Mouse (Mus musculus) cerebellum, adult 18-20 months (tissue): Measurements from ENCODE around the gene Hemgn.

ENCODE experiments used
- DNase-seq, 2 experiments: peaks; one replicate each; pipeline ENCODE4 v3.0.0; 2021

The Hemgn gene

DNA sequence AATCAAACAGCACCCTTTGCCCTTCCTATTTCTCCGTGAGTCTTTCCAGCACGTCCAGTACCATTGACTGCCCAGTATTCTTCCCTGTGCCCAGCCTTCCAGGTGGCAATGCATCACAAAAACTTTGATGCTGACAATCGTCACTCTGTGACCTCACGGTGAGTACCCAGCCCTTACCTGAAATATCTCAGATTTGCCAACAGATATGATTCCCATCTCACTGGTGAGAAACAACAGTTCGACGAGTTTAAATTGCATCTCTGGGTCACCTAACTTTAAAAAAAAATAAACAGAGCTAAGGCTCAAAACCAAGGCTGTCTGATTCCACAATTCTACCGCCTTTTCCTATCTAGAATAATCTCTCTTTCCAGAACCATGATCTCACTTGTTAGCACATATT, at the start of gene Hemgn:
Gene Hemgn, minus strand, starts transcription at position 101 of the 400 bp plus-strand sequence.
- no peak for DNase-seq

DNA sequence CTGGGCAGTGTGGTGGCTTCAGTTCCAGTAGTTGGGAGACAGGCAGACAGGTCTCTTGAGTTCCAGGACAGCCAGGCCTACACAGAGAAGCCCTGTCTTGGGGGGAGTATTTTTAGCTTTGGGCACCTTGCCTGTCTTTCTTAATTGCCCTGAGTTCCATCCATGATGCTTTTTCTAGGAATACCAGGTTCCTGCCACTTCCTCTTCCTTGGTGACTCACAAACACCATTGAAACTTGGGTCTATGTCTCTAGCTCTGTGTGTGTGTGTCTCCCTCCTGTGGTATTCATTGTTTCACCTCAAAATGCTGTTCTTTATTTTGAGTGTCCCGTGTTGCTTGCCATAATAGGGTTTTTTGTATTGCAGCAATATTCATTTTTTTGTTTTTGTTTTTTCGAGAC, 45.1 kb upstream of the Hemgn start:
- no peak for DNase-seq

DNA sequence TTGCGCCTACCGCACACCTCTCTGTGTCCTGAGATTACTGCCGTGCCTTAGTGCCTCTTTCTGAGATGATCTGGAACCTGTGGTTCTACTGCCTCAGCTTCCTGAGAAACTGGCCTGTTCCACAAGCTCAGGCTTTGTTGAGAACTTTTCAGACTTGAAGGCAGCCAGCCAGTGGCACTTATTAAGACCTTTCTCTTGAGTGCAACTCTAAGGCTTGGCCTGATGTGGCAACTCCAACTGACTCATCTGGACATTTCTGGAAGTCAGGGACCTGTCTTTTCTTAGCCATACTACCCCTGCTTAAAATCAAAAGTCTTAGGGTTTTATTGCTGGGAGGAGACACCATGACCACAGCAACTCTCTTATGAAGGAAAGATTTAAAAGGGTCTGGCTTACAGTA, 43.9 kb upstream of the Hemgn start:
- no peak for DNase-seq

DNA sequence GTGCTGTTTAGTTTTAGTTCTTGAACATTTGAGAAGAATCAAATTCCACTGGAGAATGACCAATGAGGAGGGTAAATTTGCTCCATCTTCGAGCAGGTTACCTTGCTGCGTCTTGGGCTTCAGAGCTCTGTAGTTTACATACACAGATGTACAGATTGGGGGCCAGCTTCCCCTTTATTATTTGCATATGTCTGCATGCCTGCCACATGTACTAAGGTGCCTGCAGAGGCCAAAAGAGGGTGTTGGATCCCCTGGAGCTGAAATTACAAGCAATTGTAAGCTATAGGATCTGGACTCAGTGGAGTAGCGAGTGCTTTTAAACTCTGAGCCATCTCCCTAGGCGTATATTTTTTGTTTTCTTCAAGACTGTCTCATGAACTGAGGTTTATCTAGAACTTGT, 43.5 kb upstream of the Hemgn start:
- DNase-seq = no peak

DNA sequence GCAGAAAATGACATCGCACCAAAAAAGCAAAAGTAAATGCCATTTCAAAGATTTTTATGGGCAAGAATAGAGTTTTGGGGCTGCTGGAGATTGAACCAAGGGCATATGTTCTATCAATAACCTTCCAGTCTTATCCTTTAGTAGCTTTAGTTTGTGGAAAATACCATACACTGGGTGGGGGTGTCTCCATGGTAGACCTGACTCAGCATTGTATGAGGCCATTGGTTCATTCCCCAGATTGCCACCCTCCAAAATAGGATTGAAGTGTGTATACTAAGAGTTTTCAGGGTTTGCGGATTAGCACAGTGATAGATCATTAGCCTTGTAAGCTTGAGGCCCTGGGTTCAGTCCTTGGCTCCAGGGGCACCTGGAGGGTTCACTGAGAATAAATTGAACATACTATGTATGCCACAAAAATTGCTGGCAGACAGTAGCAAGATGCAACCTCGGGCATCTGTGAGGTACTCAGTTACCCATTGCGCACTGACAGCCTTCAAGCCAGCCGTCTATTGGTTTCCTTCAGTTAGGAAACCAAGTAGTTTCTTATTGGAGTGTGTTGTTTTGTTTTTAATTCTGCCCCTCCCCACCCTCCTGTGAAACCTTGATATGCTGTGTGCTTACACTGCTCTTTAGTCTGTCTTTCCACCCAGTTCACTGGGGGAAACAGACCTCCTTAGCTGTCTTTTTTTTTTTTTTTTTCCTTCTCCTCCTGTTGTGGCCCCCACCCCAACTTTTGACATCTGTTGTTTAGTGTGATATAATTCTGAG, 41.0 kb upstream of the Hemgn start:
- DNase-seq = no peak

DNA sequence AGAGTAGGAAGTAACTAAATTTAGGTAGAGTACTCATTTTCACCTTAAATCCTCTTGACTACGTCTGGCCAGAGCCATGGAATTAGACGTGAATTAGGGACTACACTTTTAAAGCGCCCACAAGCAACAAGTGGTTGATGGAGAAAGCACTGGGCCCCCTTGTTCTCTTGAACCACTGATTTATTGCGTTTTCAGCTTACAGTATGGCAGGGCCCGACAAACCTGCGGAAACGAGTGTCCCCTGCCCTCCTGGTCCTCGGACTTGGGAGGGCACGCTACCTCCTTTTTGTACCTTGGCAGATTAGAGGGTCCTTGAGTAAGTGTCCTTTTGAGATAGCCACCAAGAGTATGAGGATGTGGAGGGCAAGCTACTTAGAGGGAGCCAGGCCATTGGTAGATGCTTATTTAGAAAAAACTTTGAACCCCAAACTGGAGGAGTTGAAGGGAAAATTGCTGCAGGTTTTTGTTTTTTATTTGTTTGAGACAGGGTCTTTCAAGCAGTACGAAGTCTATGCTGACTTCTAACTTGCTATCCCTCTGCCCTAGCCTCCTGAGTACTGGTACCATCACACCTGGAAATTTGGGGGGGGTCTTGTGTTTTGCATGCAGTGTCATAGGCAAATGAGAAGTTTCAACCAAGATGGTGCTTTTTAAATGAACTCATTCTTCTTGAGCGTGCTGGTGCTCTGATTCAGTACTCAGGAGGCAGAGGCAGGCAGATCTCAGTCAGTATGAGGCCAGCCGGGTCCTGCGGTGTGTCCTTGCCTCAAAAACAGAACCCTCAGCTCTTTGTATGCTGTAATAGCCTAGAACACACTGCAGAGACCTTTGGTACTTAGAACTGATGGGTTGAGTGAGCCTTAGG, 39.8 kb upstream of the Hemgn start:
- DNase-seq = peak in 1 of 2 experiments; percentile 21

DNA sequence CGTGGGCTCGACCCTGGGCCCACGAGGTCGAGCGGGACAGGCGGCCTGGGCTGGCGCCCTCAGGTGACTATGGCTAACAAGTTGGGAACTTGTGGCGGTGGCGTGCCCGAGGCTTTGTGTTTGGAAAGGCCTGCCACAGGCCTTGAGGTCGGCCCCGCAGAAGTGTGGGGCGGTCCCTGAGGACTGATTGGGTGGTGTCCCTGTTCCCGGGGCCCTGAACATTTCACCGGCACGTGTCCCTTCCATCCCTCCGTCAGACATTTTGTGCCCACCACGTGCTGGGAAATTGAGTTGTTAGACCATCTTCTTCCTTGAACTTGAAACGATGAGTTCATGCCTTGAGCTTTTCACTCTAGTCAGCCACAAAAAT, 39.2 kb upstream of the Hemgn start:
- peak in 1 of 2 experiments; percentile 40 for DNase-seq

DNA sequence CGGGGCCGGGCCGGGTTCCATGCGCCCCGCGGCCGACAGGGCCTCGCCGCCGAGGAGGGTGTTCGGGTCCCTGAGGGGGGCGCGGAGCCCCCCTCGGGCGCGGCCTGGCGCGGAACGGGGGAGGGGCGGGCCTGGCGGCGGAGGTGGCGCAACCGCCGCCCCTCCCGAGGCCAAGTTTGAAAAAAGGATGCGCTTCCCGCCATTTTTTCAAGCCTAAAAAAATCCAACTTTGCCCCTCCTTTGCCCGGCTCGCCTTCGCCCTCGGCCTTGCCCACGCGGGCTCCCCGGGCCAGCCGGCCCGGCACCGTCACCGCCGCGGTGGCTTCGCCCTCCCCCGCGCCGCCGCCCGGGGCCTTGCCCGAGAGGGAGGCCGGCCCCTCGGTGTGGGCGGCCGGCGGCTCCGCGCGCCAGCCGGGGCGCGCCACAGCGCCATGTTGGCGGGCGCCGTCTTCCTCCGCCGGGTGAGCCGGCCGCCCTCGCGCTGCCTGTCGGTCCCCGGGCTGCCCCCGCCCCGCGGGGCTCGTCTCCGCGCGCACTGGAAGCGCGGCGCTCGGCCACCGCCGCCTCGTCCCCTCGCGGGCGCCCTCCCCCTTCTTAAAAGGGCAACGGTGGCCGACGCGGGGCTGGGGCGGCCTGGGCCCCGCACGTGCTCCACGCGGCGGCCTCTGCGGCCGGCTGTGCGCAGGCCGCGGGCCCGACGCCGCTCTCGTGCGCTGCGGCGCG, 38.6 kb upstream of the Hemgn start:
- peak; percentile 71 to 82 for DNase-seq

DNA sequence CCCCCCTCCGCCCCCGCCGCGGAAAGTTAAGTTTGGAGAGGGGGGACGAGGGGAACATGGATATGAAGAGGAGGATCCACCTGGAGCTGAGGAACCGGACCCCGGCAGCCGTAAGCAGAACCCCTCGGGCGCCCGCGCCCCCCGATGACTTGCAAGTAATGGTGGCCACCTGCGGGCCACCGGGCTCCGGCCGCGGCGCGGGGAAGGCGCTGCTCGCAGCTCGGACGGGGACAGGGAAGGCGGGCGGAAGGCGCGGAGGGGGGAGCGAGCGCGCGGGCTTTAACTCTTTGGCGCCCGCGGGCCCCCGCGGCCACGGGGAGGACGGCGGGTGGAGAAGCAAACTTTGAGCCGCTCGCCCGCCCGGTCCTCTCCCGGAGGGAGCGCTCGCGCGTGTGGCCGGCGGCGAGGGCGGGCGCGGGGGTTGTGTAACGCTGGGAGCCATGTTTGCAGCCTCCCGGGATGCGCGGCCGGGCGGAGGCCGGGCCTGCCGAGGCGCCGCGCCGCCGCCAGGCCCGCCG, 38.0 kb upstream of the Hemgn start:
- DNase-seq = peak; percentile 70 to 86

DNA sequence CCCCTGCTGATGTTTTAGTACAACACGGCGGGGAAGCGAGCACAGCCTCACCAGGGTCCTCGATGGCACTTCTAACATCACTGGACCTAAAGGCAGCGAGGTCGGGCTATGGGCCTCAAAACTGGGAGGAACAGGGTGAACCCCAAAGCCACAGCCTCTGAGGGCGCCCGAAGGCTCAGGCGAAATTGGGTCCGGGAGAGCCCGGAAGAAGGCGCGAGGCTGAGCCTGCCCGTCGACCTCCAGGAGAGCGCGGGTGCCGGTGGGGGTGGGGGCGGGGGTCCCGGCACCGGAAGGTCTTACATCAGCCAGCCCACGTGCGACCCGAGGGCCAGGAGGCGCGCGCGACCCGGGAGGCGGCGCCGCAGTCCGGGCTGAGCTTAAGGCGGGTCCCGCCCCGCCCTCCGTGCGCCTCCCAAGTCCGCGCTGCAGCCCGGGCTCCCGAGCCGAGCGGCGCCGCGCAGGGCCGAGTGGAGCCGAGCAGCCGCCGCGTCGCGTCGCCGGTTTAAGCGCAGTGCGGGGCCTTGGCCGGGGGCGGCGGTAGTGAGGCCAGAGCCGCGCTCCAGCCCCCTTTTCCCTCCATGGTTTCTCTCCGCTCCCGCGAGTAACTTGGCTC, 37.3 kb upstream of the Hemgn start, which contains the start of gene Anp32b:
Gene Anp32b, plus strand, starts transcription at position 384 of the 613 bp plus-strand sequence.
- peak; percentile 90 to 96 for DNase-seq

DNA sequence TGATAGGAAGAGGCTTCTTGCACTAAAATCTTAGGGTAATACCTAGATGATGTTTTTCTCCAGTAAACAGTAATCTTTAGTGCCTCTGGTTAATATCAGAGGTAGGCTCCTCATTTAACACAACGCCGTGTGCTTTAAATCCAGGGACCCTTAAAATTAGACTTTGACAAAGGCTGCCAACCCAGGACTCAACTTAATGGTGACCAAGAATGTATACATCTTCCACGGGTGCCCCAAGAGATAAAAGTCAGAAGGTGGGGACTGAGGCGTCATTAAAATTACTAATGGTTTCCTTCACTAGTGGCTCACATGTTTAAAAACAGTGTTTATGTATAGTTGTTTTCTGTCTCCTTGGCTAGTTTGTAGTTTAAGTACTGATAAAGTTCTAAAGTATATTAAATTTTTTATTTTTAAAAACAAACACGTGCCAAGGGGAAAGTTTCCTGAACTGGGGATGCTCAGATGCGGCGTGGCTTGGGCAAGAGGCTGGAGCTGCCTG, 36.8 kb upstream of the Hemgn start:
- no peak for DNase-seq

DNA sequence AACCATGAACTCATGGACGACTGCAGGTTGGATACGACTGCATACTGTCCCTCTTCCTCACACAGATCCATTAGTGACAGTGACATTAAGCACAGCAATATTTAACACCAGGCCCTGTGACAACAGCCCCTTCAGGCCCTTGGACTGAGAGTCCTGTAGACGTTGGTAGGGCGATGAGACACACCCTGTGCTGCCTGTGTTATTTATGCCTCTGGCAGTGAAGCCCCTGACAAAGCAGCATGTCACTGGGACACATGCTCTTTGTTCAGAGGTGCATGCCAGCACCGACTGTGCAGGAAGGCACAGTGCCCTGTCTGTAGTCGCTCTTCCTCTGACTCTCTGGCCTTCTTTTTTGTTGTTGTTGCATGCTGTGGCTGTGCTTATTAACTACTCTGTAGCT, 35.6 kb upstream of the Hemgn start:
- DNase-seq = peak; percentile 74

DNA sequence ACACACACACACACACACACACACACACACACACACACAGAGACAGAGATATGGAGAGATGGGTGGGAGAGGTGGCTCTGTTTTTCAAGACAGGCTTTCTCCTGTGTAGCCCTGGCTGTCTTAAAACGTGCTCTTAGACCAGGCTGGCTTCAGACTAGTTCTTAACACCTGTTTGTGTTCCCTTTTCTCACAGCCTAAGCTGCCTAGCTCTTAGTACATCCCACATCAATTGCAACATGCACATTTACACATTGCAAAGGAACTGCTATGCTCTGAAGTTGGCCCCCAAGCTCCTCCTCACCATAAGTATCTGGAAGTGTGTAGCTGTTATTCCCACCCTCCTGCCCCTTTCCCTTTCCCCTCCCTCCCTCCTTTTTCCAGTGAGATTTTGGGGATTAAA, 34.2 kb upstream of the Hemgn start:
- DNase-seq = no peak

DNA sequence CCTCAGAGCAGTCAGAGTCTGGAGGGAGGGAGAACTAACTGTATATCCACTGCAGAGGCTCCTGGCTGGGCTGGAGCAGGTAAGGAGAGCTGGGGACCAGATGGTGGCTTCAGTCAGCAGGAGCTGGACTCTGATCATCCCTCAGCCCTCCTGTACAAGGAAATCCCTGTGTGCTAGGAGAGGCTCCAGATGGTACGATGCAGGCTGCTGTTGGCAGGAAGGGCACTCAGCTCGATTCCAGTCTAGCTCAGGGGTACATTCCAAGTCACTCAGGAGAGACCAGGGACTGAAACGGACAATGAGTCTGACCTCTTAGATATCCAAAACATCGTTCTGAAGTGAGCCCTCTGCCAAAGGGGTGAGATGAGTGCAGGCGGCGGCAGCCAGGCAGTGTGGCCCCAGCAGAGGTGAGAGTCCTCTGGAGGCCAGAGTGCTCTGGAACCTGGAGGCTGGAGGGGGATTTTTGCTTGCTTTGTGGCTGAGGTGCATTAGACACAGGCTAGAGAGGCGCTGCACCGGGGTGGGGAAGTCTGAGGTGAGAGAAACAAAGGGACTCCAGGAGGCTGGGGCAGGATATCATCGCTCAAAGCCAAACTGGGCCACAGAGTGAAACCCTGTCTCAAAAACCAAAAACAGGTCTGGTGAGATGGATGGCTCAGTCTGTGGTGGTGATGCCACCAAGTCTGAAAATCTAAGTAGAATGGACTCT, 32.1 kb upstream of the Hemgn start:
- DNase-seq = peak; percentile 77 to 88

DNA sequence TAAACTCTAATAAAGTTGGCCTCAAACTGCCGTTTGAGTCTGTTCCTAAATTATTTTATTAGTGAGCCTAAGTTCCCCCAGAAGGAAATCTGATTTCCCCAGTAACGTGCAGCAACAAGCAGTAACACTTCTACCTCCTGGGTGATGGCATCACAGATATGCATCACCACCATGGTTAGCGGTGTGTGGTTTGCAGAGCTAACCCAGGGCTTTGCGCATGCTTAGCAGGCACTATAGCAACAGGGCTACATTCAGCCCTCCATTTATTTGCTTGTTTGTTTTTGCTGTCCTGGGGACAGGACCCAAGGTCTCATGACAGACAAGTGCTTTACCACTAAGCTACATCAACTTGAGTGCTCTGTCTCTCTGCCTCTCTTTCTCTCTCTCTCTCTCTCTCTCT, 29.2 kb upstream of the Hemgn start:
- DNase-seq = no peak

DNA sequence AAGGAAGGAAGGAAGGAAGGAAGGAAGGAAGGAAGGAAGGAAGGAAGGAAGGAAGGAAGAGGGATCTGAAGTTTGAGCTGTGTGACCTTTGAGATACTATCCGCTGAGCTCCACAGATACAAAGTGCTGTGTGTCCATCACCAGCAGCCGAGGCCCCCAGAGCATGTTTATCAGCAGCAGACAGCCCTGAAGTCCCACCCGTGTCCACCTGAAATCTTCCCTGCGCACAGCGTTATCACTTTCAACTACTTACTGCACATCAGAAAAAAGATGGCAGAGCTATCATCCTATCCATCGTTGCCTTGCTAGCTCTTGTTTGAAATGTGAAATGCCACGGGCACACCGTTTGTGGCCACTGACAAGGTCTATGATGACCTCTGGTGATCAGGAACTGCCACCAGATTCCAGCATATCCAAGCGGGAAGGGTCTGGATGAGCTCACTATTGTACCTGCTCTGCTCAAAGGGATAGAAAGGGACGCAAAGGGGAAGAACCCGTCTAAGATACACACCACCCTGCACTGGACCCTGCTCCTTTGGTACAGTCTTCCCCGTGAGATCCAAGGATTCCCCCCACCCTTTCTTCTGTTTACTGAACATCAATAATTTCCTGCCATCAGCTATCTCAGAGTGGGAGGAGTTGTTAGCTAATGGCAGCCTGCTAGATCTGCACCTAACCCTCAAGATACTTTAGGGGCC, 19.2 kb upstream of the Hemgn start:
- DNase-seq = no peak

DNA sequence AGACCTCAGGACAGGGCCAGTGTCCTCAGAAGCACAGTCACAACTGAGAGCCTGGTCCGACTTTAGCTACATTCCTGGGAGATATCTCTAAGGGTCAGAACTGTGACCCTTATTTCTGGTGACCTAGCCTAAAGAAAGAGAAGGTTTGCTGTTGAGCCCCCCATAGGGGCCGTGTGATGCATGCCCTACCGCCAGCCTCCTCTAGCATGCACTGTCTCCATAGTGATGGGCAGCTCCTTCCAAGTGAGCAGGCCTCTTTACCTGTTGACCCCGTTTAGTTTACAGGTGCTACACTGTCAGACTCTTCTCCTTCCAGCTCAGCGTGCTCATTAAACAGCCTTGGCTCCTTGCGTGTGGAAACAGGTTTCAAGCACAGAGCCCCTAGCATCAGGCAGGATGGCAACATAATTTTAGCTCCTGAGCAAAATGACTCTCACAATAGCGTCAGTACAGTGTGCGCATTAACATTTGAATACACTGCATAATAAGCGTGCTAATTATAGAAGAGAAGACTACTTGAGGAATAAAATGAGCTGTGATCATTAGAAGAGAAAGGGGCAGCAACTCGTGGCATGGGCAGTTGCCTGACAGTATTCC, 15.7 kb upstream of the Hemgn start:
- no peak for DNase-seq

DNA sequence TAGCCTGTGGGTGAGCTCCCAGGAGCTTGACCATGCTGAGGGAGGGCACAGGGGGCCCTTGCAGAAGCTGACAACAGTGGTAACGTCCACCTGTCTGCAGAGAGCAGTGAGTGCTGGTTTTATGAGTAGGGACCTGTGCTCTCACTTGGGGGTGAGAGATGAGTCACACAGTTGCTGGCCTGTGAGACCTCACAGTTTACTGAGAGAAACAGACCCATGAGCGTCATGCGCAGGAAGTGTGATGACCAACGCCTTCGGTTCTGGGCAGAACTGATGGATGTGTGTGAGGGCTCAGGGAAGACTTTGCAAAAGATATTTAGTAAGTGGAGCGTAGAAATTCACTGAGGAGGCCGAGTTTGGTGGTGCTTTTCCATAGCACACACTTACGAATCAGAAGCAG, 9.3 kb upstream of the Hemgn start:
- DNase-seq = no peak

DNA sequence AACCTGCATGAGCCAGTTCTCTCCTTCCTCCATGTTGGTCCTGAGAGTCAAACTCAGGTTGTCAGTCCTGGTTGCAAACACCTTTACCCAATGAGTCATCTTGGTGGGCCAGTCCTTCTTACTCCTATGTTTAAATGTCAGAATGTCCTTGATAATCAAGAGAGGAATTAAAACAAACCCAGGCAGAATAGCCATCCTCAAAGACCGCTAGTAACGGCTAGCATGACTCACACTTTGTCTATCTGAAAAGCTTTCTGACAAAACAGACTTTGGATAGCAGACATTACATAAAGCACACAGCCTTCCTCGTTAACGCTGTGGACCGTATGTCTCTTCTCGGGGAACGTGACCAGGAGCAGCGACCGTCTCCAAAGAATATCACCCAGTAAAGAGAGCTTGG, 5.5 kb upstream of the Hemgn start:
- DNase-seq = no peak

DNA sequence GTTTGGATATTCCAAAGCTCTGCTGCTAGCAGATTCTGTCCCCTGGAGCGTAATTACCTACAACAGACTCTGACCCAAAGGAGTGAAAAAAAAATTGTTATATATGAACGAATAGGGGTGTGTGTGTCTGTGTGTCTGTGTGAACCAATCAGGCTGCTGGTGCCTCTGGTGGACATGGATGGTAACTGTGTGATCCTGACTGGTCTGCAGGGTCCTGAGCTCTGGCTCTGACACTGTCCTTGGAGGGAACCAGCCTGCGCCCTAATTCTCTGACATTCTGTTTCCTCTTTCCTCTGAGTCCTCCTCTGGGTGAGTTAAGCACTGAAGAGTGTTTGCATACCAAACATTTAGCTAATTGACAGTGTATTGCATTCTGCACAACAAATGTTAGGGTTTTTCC, 4.2 kb upstream of the Hemgn start:
- DNase-seq = peak; percentile 5 to 14

DNA sequence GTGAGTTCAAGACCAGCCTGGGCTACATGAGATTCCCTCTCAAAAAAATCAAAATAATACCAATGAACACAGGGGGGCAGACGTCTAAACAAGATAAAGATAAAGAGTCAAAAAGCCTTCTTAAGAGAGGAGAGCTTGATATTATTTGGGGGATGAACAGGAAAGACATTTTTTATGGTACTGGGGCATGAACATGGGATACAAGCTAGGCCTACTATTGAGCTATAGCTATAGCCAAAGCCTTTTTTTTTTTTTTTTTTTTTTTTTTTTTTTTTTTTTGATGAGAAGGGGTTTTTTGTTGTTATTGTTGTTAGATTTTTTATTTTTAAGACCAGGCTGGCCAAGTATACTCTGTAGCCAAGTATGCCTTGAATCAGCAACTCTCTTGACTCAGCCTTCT, 1.2 kb downstream of the Hemgn start:
- no peak for DNase-seq
